Mouse (Mus musculus): ENCODE data around the gene Ubxn1. TPM values are rescaled to one million over a fixed set of nuclear protein-coding genes. Genes with fewer than 3 reads are reported as not detected.
"Not testable (repeated sequence)": the region's sequence is repeated elsewhere in the genome, so short reads cannot be mapped to it uniquely, and the experiment has no call there.

The Ubxn1 gene
- total RNA-seq, 4 experiments from 2014 or later, result 203 to 231 (median 218) TPM

DNA sequence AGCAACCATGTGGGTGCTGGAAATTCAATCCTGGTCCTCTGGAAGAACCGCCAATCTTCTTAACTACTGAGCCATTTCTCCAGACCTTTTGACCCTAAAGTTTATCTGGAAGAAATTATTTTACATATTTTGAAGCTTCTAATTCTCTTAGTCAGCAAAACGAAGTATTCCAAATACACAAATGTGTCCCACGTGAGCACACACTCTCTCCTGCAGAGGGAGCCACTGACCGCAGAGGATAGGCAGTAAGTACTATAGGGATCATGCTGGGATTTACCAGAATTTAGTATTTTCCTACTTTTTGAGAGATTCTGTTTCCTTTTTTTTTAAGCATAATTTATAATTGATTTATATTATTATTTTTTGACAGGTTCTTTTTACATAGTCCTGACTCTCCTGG lies 13.6 kb upstream of the Ubxn1 start:
- DNase-seq, result no peak

DNA sequence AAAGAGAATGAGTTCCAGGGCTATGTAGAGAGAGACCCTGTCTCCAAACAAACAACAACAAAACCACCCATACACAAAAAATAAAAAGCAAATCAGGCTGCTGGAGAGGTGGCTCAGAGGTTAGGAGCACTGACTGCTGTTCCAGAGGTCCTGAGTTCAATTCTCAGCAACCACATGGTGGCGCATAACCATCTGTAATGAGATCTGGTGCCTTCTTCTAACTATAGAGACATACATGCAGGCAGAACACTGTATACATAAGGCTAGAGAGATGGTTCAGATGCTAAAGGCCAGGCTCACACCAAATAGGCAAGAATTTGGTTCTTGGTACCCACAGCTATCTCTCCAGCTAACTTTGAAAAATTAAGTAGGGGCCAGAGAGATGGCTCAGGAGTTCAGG lies 12.3 kb upstream of the Ubxn1 start:
- no peak for DNase-seq

DNA sequence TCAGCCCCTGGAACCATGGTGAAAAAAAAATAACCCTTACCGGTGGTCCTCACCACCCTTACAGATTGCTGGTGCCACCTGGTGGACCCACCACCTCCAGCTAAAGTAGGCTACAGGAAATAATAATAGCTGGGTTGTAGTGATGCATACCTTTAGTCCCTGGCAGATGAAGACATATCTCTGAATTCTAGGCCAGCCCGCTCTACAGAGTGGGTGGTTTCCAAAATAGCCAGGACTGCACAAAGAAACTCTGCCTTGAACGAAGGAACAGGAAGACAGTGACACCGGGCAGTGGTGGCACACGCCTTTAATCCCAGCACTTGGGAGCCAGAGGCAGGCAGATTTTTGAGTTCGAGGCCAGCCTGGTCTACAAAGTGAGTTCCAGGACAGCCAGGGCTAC lies 7.0 kb upstream of the Ubxn1 start:
- DNase-seq, result no peak

DNA sequence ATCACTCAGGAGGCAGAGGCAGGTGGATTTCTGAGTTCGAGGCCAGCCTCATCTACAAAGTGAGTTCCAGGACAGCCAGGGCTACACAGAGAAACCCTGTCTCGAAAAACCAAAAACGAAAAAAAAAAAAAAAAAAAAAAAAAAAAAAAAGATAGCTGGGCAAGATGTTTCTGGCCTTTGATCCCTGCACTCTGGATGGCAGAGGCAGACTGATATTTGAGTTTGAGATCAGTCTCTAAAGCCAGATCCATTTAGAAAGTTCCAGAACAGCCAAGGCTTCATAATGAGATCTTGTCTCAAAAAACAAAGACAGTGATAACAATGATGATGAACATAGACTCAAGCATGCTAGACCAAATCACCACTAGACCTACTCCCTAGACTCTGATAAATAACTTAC lies 915 bp upstream of the Ubxn1 start:
- DNase-seq, result not testable (repeated sequence)

DNA sequence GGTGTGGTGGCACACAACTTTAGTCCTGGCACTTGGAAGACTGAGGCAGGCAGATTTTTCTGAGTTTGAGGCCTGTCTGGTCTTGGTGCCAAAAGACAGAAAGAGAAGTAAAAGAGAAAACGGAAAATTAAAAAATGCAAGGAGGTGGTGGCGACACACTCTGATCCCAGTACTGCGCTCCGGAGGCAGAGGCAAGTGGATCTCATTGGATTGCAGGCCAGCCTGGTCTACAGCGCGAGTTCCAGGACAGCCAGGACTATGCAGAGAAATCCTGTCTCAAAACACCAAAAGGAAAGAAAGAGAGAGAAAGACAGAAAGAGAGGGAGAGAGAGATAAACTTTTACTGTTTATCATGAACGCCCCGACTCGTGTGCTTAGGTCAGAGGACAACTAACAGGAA lies 458 bp upstream of the Ubxn1 start:
- DNase-seq, result no peak

DNA sequence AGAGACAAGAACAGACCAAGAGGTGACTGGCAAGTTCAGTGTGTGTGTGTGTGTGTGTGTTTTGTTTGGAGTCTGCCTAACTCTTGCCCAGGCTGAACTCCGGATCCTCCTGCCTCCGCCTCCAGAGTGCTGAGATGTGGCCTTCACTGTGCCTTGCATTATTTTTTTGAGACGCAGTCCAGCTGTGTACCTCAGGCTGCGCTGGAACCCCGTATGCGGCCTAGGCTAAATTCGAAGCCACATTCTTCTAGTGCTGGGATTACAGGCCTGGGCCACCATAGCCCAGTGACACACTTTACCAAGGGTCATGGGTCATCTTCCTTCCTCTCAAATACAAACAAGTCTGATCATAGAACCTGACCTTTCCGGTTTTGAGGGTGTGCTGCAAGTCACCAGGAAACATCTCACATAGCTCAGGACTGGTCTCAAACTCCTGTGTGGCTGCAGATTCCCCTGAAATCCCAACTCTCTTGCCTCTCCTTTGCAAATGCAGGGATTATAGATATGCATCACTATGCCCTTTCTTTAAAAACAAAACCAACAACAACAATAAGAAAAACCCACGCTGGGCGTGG lies 1.1 kb downstream of the Ubxn1 start:
- DNase-seq, result no peak

DNA sequence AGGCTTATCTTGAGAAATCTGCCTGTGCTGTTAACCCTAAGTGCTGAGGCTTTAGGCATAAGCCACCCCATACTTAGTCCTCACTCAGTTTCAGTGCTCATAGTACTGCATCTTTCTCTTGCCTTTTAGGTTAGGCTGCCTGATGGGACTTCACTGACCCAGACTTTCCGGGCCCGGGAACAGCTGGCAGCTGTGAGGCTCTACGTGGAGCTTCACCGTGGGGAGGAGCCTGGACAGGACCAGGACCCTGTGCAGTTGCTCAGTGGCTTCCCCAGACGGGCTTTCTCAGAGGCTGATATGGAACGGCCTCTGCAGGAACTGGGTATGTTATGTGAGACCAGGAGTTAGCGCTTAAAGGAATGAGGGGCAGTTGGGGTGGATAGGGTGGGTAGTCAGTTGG lies 3.7 kb downstream of the Ubxn1 start:
- no peak for DNase-seq

DNA sequence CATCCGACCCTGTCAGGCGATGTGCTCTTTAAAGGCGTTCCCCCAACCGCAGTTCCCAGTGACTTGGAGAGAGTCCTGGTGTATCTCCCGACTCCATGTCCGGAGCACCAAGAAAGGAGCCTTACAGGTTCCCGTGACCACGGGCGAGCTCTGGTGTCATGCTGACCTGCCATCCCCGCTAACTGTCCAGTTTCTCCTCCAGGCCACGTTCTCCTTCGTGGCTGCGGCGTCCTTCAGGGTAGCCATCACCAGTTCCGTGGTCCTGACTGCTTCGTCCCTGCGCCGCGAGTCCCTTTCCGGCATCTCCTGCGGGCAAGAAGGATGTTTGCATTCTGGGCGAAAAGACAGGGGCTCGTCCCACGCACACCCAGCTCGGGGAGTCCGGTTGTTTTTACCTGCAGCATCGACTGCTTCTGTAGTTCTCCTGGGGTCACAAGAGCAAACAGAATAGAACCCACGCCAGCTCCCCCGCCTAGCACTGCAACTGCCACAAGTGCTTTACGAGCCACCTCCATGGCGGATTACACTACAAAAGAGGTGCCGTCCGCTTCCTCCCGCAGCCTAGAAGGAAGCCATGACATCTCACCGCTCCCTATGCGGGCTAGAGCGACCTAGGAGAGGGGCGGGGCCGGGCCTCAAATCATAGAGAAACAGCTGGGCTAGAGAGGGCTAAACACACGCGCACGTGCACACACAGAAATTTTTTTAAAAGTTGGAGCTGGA lies 9.2 kb downstream of the Ubxn1 start, which contains the start of gene Uqcc3:
Uqcc3 (minus strand) TSS at position 613 of the 723 bp plus-strand sequence.
- peak; percentile 91 for DNase-seq

DNA sequence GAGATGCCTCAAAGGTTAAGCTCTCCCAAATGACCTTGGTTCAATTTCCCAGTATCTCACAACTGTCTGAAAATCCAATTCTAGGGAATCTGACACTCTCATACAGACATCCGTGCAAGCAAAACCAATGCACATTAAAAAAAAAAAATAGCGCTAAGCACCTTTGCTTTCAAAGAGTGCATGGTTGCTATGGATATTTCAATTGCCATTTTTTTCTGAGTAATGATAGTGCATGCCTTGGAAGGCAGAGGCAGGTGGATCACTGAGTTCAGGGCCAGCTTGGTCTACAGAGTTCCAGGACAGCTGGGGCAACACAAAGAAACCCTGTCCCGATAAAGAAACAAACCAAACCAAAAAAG lies 9.7 kb downstream of the Ubxn1 start:
- no peak for DNase-seq

DNA sequence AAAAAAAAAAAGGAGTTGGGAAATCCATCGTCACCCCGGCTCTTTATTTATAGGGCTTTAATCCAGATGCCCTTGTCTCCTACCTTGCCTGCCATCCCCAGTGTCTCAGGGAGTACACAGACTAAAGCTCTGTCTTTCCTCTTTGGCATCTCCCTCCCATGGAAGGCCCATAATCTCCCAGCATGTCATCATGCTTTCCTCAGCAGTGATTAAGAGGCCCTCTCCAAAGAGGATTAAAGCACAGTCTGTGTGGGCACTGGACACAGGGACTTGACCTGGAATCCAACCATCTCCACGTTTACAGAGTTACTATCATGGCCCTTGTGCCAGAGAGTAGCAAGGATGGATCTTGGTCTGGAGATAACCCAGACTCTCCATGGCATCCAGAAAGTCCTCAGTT lies 12.3 kb downstream of the Ubxn1 start, which contains the start of the genes Lbhd1 and Gm49403:
Lbhd1 (plus strand) TSS at position 117 of the 400 bp plus-strand sequence.
Gm49403 (plus strand) TSS at position 315 of the 400 bp plus-strand sequence.
- DNase-seq, result no peak

DNA sequence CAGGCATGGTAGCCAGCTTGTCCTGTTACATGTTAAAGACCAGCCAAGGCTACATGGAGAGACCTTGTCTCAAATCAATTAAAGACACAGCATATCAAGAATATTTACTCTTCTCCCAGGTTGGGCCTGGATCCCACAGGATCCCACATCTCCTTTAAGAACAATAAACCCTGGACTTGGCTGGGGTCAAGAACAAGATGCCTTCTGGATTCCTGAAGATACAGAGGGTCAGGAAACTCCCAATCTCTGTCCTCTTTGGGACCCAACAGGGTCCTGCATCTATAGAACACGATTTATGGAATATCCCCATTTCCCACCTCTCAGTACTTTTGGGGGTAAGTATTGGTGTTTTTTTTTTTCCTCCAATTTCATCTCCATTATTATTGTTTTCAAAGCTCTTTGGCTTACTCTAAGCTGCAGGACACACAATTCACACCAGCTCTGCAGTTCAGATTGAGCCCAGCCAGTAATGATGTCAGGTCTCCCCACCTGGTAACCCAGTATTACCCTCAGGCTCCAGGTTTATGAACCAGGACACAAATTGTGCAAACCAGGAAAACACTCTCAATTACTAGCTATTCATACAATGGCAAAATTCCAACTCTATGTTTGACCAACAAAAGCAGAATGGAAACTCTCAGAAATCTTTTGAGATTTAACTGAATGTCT lies 15.8 kb downstream of the Ubxn1 start:
- no peak for DNase-seq

DNA sequence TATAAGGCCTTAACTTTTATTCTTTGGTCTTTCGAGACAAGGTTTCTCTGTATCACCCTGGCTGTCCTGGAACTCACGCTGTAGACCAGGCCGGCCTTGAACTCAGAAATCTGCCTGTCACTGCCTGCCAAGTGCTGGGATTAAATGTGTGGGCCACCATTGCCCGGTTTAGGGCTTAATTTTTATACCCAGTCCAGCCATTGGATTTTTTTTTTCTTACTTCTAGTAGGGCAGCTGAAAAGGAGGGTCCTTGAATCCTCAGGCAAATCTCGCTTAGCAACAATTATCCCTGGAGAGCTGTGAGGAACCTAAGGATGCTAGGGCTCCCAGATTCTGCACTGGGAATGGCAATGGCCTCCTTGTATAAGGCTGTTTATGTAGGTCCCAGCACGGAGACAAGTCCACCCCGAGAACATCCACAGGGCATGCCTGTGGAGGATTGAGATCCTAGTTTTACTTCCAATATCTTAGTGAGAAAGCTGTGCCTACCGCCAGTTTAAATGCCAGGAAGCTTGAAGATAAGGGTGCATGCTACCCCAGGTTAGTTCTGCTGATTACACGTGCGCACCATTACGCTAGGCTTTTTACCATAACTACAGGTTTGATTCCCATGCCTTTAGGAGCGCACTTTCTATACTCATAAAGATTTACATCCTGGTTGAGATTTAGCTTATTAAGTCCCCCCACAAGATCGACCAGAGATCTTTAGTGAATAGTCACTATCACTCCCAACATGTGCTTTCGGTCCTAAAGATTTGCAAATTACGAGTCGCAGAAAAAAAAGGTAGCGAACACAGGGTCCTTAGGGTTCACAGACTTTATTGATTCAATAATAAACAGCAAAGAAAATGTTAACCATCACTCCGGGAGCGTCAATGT lies 16.5 kb downstream of the Ubxn1 start:
- no peak for DNase-seq

DNA sequence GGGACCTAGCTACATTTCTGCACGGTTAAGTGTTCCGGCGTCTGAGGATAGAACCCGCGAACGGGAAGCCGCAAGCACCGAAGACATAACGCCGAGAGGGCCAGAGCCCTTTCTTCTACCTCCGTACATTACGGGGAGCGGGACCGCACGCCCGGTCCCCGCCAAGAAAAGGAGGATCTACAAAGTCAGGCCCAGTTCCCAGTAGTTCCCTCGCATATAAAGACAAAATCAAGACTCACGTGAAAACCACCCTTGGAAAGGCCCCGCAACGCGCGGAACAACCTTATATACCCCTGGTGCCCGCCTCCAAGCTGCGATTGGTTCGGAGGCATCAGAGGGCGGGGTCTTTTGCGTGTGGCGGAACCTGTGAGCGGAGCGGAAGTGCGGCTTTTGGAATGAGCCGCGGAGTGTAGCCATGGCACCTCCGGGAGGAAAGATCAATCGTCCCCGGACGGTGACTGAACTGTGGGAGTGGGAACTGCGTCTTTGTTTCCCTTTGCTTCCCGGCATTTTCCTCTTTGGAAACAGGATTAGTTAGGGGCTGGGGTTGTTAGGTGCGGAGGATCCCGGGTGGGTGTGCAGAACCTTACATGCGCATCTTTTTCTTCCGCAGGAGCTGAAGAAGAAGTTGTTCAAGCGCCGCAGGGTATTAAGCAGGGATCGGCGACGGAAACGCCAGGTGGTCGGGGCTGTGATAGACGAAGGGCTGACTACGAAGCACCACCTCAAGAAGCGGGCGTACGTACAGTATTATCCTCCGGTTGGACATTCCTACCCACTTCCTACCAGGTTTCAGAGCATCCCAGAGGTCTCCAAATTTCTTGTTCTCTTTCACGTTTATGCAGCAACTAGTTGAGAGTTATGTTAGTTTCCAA lies 17.5 kb downstream of the Ubxn1 start, which contains the start of the genes 1810009A15Rik and Gm49416:
1810009A15Rik (plus strand) TSS at position 343 of the 875 bp plus-strand sequence.
Gm49416 (plus strand) TSS at position 416 of the 875 bp plus-strand sequence.
- peak; percentile 93 for DNase-seq

DNA sequence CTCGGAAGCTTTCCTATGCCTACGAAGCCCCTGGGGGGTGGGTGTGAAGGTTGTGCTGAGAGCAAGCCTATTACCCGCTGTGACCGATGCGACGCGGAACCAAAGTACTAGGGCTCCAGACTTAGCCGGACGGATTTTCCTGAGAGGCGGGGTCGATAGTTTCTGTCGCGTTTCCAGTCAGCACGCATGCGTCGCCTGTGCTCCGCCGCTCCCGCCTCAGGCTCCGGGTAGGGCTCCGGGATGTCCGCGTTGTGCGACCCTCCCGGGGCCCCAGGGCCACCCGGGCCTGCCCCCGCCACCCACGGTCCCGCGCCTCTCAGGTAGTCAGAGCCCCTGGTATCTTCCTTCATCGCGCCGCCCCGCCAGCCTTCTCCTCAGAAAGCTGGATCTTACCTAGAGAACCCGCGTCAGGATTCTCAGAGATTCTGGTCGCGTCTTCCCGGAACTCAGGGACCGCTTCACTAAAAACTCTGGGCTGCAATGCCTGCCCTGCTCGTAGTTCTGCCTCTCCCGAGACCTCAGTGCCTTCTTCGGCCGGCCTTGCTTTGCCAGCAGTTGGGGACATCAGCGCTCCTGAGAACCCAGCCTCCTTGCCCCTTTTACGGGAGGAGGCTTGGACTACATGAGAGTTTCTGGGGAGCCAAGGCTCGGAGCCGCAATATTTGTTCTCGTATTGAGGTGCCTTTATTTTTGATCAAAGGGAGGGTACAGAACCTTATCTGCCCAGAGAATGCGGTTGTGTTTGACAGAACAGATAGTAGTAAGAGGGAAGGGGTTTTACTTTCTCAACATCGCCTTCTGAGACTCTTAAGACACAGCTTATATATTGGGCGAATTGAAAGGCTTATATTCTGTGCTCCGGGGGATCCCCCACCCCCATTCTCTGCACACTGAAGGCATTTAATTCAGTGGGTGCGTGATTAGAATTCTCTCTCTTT lies 21.8 kb downstream of the Ubxn1 start, which contains the start of gene Ints5:
Ints5 (plus strand) TSS at position 177 of the 938 bp plus-strand sequence.
- DNase-seq, result peak; percentile 72

DNA sequence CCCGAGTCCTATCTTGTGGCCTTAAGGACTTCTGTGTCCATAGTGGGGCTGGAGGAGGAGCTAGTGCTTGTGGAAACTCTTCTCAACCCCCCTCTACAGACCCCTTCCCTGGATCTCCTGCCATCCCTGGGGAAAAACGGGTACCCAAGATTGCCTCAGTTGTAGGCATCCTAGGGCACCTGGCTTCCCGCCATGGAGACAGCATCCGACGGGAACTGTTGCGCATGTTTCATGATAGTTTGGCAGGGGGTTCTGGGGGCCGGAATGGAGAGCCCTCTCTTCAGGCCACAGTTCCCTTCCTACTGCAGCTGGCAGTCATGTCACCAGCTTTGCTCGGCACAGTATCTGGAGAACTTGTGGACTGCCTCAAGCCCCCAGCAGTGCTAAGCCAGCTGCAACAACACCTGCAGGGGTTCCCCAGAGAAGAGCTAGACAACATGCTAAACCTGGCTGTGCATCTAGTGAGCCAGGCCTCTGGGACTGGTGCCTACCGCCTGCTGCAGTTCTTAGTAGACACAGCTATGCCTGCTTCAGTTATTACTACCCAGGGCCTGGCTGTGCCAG lies 24.2 kb downstream of the Ubxn1 start:
- no peak for DNase-seq

DNA sequence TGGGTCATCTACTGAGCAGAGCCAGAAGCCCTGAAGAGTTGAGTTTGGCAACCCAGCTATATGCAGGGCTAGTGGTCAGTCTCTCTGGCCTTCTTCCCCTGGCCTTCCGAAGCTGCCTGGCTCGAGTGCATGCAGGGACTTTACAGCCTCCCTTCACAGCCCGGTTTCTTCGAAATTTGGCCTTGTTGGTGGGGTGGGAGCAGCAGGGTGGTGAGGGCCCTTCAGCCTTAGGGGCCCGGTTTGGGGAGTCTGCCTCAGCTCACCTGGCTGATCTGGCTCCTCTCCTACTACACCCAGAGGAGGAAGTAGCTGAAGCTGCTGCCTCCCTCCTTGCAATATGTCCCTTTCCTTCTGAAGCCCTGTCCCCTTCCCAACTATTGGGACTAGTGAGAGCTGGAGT lies 24.9 kb downstream of the Ubxn1 start:
- not testable (repeated sequence) for DNase-seq

DNA sequence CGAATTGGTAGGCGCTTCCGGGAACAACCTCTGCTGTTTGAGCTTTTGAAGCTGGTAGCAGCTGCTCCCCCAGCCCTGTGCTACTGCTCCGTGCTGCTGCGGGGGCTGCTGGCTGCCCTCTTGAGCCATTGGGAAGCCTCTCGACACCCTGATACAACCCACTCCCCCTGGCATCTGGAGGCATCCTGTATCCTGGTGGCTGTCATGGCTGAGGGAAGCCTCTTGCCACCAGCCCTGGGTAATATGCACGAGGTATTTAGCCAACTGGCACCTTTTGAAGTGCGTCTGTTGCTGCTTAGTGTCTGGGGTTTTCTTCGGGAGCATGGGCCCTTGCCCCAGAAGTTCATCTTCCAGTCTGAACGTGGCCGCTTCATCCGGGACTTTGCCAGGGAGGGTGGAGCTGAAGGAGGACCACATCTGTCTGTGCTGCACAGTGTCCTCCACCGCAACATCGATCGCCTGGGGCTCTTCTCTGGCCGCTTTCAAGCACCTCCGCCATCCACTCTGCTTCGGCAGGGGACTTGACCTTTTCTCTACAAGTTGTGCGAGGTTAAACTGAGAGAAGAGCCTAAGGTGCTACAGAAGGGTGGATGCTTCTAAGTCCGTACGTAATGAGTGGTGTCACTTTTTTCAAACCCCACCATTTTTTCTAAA lies 26.0 kb downstream of the Ubxn1 start:
- DNase-seq, result peak; percentile 51

DNA sequence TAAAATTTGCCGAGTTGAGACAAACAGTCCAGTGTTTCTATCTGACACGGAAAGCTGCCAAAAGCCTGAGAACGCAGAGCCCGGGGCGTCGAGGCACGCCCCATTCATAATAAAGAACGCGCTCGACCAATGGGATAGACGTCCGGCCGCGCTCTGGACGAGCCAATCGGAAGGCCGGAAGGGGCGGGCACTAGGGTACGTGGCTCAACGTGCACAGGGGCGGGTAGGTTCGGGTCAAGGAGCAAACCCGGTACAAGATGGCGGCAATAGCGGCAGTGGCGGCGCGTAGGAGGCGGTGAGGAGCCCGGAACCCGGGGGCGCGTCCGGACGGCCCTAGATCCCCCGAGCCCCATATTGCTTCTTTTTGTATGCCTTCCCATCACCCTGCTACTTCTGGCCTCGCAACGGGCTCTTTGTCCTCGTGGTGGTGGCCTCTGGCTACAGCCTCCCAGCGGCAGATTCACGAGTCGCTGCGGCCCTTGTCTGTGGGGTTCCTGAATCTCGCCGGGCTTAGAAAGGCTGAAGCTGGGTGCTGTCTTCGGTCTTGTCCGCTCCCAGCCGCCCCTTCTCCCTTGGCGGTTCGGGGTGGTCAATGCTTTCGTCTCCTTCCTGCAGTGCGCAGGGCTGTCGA lies 26.7 kb downstream of the Ubxn1 start, which contains the start of gene Ganab:
Ganab (plus strand) TSS at position 207 of the 631 bp plus-strand sequence.
- peak; percentile 96 for DNase-seq

DNA sequence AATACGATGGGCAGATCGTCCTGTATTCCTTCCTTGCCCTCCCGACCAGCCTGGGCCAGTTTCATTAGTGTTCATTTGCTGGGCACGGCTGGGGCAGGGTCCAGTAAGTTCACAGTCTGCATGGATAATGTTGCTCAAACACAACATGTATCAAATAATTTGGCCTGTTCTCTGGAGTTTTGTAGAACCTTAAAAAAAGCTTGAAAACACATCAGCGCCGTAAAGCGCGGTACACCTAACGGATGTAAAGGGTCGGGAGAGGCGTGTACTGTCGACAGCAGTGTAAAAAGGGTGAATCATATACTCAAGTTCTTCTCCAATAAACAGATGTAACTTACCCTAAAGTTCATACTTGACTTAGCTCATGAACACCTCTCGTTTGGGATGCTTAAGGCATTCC lies 27.3 kb downstream of the Ubxn1 start:
- no peak for DNase-seq
